Mouse (Mus musculus) embryo, embryonic 10.5 days (tissue): ENCODE data around the gene Il1a.
A peak's percentile ranks its signal among the peaks of the same experiment; 100 is the strongest.

Source experiments
- DNase-seq: peaks from one replicate; pipeline ENCODE4 v3.0.0-alpha.2; 2015; ENCODE audit warnings: low spot score

The Il1a gene

DNA sequence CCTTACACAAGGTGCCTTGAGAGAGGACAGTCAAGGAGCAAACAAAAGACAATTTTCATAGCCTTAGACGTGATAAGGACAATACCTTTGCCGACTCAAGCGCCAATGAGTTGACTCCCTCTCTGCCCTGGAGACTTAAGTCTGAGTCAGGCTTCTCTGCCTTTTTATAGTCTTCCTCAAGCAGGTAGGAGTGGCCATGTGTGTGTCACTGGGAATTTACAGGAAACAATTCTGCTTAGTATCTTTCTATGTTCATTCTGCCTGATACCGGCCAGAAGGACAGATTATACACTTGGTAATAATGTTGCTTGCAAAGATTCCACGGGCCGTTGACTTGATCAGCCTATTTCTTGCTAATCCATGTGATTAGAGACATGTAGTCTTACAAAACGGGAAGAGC, at the start of gene Il1a:
TSS of gene Il1a (minus strand) at position 137 of the 400 bp plus-strand sequence.
- DNase-seq, result no peak

GRCm38 (mm10) chr2:129338138-129338621, 28.4 kb upstream of the Il1a start:
- no peak for DNase-seq

- no peak for DNase-seq
Observed at GRCm38 (mm10) chr2:129333471-129333870, 23.7 kb upstream of the Il1a start.

DNA sequence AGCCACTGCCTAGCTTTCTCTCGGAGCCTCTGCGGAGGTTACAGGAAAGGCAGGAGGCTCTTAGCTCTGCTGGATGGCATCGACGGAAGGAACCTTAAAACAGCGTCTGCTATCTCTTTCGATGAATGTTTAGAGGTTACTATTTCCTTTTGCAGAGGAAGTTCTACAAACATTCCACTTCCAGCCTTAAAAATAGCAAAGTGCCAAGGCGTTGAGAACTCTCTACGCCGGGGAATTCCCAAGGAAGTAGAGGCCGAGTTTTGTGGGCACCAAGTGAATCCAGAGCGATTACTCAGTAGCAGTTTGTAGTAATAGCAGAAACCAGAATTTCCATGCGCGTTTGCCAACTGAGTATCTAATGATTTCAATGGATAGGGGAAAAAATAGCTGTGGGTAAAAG, 20.8 kb upstream of the Il1a start:
- DNase-seq, result no peak

- no peak for DNase-seq
Observed at GRCm38 (mm10) chr2:129330024-129330423, 20.3 kb upstream of the Il1a start.

DNA sequence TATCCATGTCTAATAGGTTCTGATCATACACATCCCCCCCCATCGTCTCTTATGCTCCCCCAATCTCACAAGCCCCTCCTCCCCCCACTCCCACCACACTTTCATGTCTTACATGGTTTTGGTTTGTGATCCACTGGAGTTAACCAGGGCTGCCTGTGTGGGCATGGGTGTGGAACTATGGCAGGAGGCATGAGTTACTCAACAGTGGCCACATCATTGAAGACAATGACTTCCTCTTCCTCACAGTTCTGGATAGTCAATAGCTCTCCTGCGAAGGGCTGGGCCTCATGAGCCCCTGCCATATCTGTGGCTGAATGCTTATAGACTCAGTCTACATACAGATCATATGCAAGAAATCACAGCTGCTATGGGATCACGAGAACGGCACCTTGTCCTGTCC, 18.5 kb upstream of the Il1a start:
- no peak for DNase-seq

- DNase-seq, result no peak
Observed at GRCm38 (mm10) chr2:129324216-129324615, 14.4 kb upstream of the Il1a start.

GRCm38 (mm10) chr2:129322117-129322635, 12.4 kb upstream of the Il1a start:
- DNase-seq, result no peak

GRCm38 (mm10) chr2:129320033-129320605, 10.3 kb upstream of the Il1a start:
- DNase-seq, result no peak

DNA sequence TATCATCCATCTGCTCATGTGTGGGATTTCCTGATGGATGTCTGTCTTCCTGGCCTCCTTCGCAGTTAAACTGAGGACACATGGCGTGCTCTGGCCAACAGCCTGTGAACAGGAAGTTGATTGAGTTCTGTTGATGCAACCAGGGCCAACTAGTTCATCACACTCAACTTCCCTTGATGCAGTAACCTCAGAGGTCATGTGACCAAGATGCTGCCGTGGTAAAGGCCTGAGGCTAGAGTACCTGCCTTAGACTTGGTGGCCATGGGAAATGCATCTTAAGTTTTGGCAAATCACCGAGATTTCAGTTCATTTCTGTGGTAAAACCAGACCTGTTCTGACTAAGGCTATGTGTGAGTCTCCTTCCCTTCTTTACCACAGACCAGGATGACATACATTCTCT, 6.1 kb upstream of the Il1a start:
- DNase-seq, result no peak

- DNase-seq, result no peak
Observed at GRCm38 (mm10) chr2:129314880-129315279, 5.1 kb upstream of the Il1a start.

GRCm38 (mm10) chr2:129313934-129314333, 4.2 kb upstream of the Il1a start:
- DNase-seq, result no peak

- no peak for DNase-seq
Observed at GRCm38 (mm10) chr2:129306020-129306419, 3.8 kb downstream of the Il1a start.

DNA sequence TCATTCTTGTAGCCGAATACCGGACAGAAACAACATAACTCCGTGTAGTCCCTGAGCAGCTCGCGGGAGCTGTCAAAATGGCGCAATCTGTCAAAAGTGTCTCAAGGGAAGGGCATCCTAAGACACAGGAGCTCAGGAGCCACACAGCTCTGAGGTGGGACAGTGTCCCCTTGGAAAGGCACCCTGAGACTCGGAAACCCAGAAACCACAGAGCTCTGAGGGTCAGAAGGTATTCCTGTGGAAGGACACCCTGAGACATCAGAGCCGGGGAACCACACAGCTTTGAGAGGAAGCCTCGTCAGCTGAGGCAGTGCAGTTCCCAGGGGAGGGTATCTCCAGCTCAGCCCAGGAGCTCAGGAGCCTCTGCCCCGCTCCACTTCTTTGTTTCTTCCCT, 12.2 kb downstream of the Il1a start:
- no peak for DNase-seq

DNA sequence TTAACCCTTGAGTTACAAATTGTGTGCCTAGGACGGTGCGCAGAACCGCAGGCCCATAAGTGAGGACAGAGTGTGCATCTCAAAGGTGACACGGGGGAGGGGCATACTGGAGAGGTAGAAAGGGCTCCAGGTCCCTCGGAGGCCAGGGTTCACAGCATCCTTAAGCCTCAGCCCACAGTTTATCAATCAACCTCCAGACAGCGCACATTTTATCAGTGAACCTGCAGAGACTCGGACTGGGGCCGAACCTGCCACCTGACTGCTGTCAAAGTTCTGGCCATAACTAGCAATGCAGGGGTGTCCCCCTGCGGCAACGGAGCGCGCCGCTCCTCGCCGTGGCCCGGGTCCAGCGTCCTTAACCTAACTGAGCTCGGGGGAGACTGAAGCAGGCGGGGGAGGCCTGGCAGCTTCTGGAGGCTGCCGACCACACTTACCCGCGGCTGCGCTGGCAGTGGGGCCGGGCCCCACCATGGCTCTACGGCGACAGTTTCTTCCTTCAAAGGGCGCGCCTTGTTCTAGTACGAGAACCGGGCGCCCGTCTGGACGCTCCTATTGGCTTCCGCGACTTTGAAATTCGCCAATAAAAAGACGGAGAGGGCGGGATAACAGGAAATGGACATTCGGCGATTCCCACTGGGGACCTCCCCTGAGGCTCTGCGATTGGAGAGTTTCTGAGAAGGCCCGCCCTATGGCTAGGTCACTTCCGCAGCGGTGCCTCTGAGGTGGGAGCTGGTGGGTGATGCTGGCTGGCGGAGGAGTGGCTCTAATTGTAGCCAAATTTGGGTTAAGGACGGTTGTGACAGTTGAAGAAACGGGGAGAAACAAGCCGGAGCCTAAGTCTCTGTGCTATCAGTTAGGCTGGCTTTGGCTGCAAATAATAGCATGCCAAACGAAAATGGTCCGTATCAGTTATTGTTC, 12.8 kb downstream of the Il1a start, which contains the start of gene Ckap2l:
TSS of gene Ckap2l (minus strand) at position 542 of the 918 bp plus-strand sequence.
- DNase-seq, result peak; percentile 99

- peak; percentile 18 for DNase-seq
Observed at GRCm38 (mm10) chr2:129296086-129296485, 13.7 kb downstream of the Il1a start.

DNA sequence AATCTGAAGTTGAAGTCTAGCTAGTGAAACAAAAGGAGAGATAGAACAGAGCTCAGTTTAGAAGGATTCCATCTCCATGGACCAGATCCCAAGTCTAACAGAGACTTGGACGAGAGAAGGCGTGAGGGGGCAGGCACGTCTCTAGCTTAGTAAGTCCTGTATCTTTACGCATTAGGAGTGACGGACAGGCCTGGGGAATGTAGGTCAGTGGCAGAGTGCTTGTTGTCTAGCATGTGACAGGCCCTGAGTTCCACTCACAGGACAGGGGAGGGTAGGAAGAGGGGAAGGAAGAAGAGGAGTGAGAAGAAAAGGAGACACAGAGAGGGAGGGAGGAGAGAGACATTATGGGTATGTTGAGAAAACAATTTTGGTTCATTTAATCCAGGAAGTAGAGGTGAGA, 14.7 kb downstream of the Il1a start:
- no peak for DNase-seq

- DNase-seq, result no peak
Observed at GRCm38 (mm10) chr2:129273823-129274222, 35.9 kb downstream of the Il1a start.

DNA sequence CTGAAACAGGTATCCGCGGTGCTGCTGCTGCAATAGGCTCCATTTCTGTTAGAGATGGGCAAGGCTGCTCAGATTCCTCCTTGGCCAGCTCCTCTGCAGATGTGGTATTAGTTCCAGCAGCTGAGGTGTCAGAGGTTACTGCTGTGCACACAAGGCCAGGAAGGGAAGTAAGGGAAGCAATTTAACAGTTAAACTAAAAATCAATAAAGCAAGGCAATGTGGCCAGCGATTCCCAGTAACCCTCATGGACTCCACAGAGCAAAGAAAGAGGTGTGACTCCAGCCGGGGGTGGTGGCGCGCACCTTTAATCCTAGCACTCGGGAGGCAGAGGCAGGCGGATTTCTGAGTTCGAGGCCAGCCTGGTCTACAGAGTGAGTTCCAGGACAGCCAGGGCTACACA, 39.2 kb downstream of the Il1a start:
- DNase-seq, result no peak

- no peak for DNase-seq
Observed at GRCm38 (mm10) chr2:129269986-129270385, 39.8 kb downstream of the Il1a start.

DNA sequence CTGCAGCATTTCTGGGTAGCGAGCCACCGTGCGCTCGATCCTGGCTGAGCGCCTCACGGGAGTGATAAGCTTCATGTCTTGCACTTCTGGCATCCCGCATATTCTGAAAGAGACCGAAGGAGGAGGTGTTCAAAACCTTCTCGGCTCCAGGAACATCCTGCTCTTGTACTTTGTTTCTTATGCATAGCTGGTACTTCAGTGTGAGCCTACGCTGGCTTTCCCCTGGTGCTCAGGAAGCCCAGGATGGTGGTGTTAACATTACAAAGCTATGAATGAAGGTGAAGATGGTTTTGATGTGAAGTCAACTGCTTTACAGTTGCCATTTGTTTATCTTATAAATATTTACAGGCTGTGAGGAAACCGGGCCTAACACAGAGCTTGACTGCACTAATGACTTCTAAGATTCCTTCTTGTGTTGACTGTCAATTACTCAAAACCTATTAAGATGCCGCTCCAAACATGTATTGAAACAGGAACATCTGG, 40.6 kb downstream of the Il1a start:
- DNase-seq, result no peak

GRCm38 (mm10) chr2:129267738-129268137, 42.0 kb downstream of the Il1a start:
- DNase-seq, result no peak

- no peak for DNase-seq
Observed at GRCm38 (mm10) chr2:129265316-129265715, 44.5 kb downstream of the Il1a start.
